Mouse (Mus musculus): ENCODE measurements at regions not wholly inside any gene's neighbourhood (a gene's known extent, or its start where the extent isn't known, plus 50 kb on each side); places are given as distances from the start of the nearest gene placed in this dataset.

DNA sequence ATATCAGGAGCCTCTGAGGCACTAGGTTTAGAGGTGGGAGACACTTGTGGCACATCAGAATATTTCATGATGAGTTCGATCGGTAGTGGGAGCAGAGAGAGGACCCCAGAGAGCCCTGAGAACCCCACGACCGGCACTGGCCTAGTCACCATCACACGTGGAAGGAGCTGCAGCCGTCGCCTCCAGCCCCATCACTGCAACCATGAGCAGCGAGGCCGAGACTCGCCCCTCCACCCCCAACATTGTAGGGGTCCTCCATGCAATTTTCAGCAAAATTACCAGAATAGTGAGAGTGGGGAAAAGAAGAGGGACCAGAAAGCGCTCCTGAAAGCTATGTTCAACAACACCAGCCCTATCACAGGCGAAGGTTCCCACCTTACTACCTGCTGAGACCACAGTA is 297.0 kb downstream of the Edem1 start:
- H3K9me3 ChIP-seq (replicated peaks; ENCODE audit: control insufficient read depth, low read length) = no peaks in the 10 kb centered on the region
- no peak overlapping the region for H3K27ac ChIP-seq (ENCODE audit: low read depth, low read length)
- no peaks in the 10 kb centered on the region for H3K27me3 ChIP-seq (ENCODE audit: control insufficient read depth, insufficient read depth, low read length)
- ATAC-seq (replicated peaks; ENCODE audit: insufficient number of reproducible peaks, low FRiP score, low TSS enrichment) = no peak
- H3K4me2 ChIP-seq = no peak overlapping the region
- H3K4me3 ChIP-seq (ENCODE audit: low read depth, low read length) = no peak overlapping the region
- 85% methylated on average over 12 of the region's 12 CpGs for WGBS (ENCODE audit: insufficient replicate concordance)
- H3K36me3 ChIP-seq (ENCODE audit: control insufficient read depth, insufficient read depth, low read length) = no peaks in the 10 kb centered on the region
- no peaks in the 10 kb centered on the region for H3K4me1 ChIP-seq (ENCODE audit: control insufficient read depth, insufficient read depth, low read length)
- no peak overlapping the region for H3K9ac ChIP-seq (ENCODE audit: low read depth, low read length)

- Histone ChIP-seq H3K9me3 (replicated peaks; ENCODE audit: control insufficient read depth, low read length) (no peaks in the 10 kb centered on the region), H3K36me3 (ENCODE audit: control insufficient read depth, insufficient read depth, low read length) (no peaks in the 10 kb centered on the region), H3K4me1 (ENCODE audit: control insufficient read depth, insufficient read depth, low read length) (no peaks in the 10 kb centered on the region), H3K27me3 (ENCODE audit: control insufficient read depth, insufficient read depth, low read length) (no peaks in the 10 kb centered on the region), H3K4me3 (ENCODE audit: low read depth, low read length) (no peak overlapping the region), H3K27ac (ENCODE audit: low read depth, low read length) (no peak overlapping the region), H3K4me2 (no peak overlapping the region), H3K9ac (ENCODE audit: low read depth, low read length) (no peak overlapping the region)
- 73% methylated on average over 1 of the region's 1 CpGs for WGBS (ENCODE audit: insufficient replicate concordance)
- no peak for ATAC-seq (replicated peaks; ENCODE audit: insufficient number of reproducible peaks, low FRiP score, low TSS enrichment)
Measured at GRCm38 (mm10) chr6:109127203-109127602, 298.8 kb downstream of the Edem1 start.

- Histone ChIP-seq H3K36me3 (ENCODE audit: control insufficient read depth, insufficient read depth, low read length) (no peaks in the 10 kb centered on the region), H3K4me3 (ENCODE audit: low read depth, low read length) (no peak overlapping the region), H3K4me1 (ENCODE audit: control insufficient read depth, insufficient read depth, low read length) (no peaks in the 10 kb centered on the region), H3K27ac (ENCODE audit: low read depth, low read length) (no peak overlapping the region), H3K9me3 (replicated peaks; ENCODE audit: control insufficient read depth, low read length) (no peaks in the 10 kb centered on the region), H3K4me2 (no peak overlapping the region), H3K9ac (ENCODE audit: low read depth, low read length) (no peak overlapping the region), H3K27me3 (ENCODE audit: control insufficient read depth, insufficient read depth, low read length) (no peaks in the 10 kb centered on the region)
- 71% methylated on average over 5 of the region's 5 CpGs for WGBS (ENCODE audit: insufficient replicate concordance)
- no peak for ATAC-seq (replicated peaks; ENCODE audit: insufficient number of reproducible peaks, low FRiP score, low TSS enrichment)
Measured at GRCm38 (mm10) chr6:109146111-109146510, 317.7 kb downstream of the Edem1 start.

- no peaks in the 10 kb centered on the region for H3K27me3 ChIP-seq (ENCODE audit: control insufficient read depth, insufficient read depth, low read length)
- WGBS (ENCODE audit: insufficient replicate concordance) = 72% methylated on average over 8 of the region's 8 CpGs
Measured at GRCm38 (mm10) chr6:109149043-109149442, 320.6 kb downstream of the Edem1 start.

GRCm38 (mm10) chr6:109150023-109150911 is 321.8 kb downstream of the Edem1 start:
- no peak overlapping the region for H3K4me3 ChIP-seq (ENCODE audit: low read depth, low read length)
- no peaks in the 10 kb centered on the region for H3K9me3 ChIP-seq (replicated peaks; ENCODE audit: control insufficient read depth, low read length)
- no peaks in the 10 kb centered on the region for H3K27me3 ChIP-seq (ENCODE audit: control insufficient read depth, insufficient read depth, low read length)
- H3K9ac ChIP-seq (ENCODE audit: low read depth, low read length) = no peak overlapping the region
- 55% methylated on average over 22 of the region's 22 CpGs for WGBS (ENCODE audit: insufficient replicate concordance)
- no peak overlapping the region for H3K4me2 ChIP-seq
- no peaks in the 10 kb centered on the region for H3K36me3 ChIP-seq (ENCODE audit: control insufficient read depth, insufficient read depth, low read length)
- 0 out of 2 replicates have a peak, but pooled peaks have one; percentile 43 for ATAC-seq (replicated peaks; ENCODE audit: insufficient number of reproducible peaks, low FRiP score, low TSS enrichment)
- H3K4me1 ChIP-seq (ENCODE audit: control insufficient read depth, insufficient read depth, low read length) = no peaks in the 10 kb centered on the region
- H3K27ac ChIP-seq (ENCODE audit: low read depth, low read length) = no peak overlapping the region

More at GRCm38 (mm10) chr6:109149043-109149442, 320.6 kb downstream of the Edem1 start:
- no peaks in the 10 kb centered on the region for H3K4me1 ChIP-seq (ENCODE audit: control insufficient read depth, insufficient read depth, low read length)
- no peak overlapping the region for H3K4me3 ChIP-seq (ENCODE audit: low read depth, low read length)
- no peak overlapping the region for H3K27ac ChIP-seq (ENCODE audit: low read depth, low read length)
- no peaks in the 10 kb centered on the region for H3K36me3 ChIP-seq (ENCODE audit: control insufficient read depth, insufficient read depth, low read length)
- no peaks in the 10 kb centered on the region for H3K9me3 ChIP-seq (replicated peaks; ENCODE audit: control insufficient read depth, low read length)
- no peak overlapping the region for H3K4me2 ChIP-seq
- ATAC-seq (replicated peaks; ENCODE audit: insufficient number of reproducible peaks, low FRiP score, low TSS enrichment) = no peak
- no peak overlapping the region for H3K9ac ChIP-seq (ENCODE audit: low read depth, low read length)

DNA sequence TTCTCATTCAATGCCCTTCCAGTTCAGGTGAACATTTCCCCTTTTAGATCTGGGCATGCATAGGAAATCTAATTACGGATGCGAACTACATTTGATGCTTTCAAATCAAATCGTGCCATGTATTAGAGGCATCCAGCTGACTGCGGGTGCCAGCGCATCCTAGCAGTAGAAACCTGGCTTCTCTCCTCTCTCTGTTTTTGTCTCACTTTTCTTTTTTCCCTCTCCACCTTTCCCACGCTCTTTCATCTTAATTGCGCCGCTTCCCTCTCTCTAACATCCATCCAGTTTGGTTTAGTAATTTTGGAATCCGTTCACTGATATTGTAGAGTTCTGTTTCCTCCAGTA is 322.4 kb downstream of the Edem1 start:
- ATAC-seq (replicated peaks; ENCODE audit: insufficient number of reproducible peaks, low FRiP score, low TSS enrichment) = no peak
- Histone ChIP-seq H3K36me3 (ENCODE audit: control insufficient read depth, insufficient read depth, low read length) (no peaks in the 10 kb centered on the region), H3K27me3 (ENCODE audit: control insufficient read depth, insufficient read depth, low read length) (no peaks in the 10 kb centered on the region), H3K4me3 (ENCODE audit: low read depth, low read length) (no peak overlapping the region), H3K9ac (ENCODE audit: low read depth, low read length) (no peak overlapping the region), H3K9me3 (replicated peaks; ENCODE audit: control insufficient read depth, low read length) (no peaks in the 10 kb centered on the region), H3K4me2 (no peak overlapping the region), H3K27ac (ENCODE audit: low read depth, low read length) (no peak overlapping the region), H3K4me1 (ENCODE audit: control insufficient read depth, insufficient read depth, low read length) (no peaks in the 10 kb centered on the region)
- 87% methylated on average over 9 of the region's 9 CpGs for WGBS (ENCODE audit: insufficient replicate concordance)

DNA sequence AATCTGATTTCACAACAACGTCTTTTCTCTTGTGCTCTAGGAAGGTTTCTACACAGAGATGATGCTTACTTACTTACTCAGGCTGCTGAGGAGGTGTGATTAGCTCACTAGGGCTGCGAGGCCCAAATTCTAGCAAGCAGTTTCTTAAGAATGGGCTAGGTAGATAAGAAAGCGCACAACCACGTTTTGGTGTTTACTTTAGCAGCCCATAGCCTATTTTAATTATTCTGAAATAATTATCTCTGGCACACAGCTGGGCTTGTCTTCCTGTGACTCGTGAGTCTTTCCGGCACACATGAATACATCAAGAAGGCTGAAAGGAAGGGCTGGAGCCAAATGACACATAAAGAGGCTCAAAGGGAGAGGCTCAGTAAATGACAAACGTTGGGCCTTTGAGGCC is 325.2 kb downstream of the Edem1 start:
- 51% methylated on average over 7 of the region's 7 CpGs for WGBS (ENCODE audit: insufficient replicate concordance)
- ATAC-seq (replicated peaks; ENCODE audit: insufficient number of reproducible peaks, low FRiP score, low TSS enrichment) = no peak
- no peak overlapping the region for H3K9ac ChIP-seq (ENCODE audit: low read depth, low read length)
- no peaks in the 10 kb centered on the region for H3K4me1 ChIP-seq (ENCODE audit: control insufficient read depth, insufficient read depth, low read length)
- H3K9me3 ChIP-seq (replicated peaks; ENCODE audit: control insufficient read depth, low read length) = no peaks in the 10 kb centered on the region
- H3K36me3 ChIP-seq (ENCODE audit: control insufficient read depth, insufficient read depth, low read length) = no peaks in the 10 kb centered on the region
- H3K4me2 ChIP-seq = no peak overlapping the region
- H3K4me3 ChIP-seq (ENCODE audit: low read depth, low read length) = no peak overlapping the region
- no peaks in the 10 kb centered on the region for H3K27me3 ChIP-seq (ENCODE audit: control insufficient read depth, insufficient read depth, low read length)
- no peak overlapping the region for H3K27ac ChIP-seq (ENCODE audit: low read depth, low read length)

DNA sequence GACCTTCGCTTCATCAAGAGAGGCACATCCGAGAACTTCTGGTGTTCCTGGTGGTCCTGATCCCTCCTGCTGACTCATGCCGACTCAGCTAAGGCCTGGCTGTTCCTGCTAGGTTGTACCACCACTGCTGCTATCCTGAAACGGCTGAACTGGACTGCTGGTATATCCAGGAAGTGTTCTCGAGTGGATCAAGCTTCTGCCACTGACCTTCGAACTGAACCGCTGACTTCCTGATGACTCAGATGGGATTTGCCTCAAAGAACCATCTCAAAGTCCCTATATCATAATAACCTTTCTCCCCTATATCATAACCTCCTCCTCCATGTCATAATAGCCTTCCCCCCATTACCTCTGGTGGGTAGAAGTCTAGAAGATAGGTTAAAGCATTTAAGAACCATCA is 331.1 kb downstream of the Edem1 start:
- no peak overlapping the region for H3K4me2 ChIP-seq

DNA sequence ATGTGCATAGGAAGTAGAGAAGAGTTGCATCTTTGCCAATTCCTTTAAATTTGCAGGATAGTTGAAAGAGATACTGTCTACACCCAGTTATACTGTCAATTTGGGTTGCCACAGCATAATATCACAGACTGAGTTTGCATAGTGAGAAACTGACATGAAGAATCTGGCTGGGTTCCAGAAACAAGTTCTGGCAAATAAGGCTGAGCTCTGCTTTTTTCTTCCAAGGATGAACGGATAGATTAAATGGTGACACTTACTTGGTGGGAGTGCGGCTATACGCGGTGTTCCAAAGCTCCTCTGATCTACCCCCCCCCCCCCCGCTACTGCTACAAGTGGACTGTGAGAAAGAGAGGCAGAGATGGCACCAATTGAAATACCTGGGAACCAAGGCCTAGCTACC is 339.0 kb downstream of the Edem1 start:
- Histone ChIP-seq H3K27ac (ENCODE audit: low read depth, low read length) (no peak overlapping the region), H3K4me2 (no peak overlapping the region), H3K9me3 (replicated peaks; ENCODE audit: control insufficient read depth, low read length) (no peaks in the 10 kb centered on the region), H3K36me3 (ENCODE audit: control insufficient read depth, insufficient read depth, low read length) (no peaks in the 10 kb centered on the region), H3K27me3 (ENCODE audit: control insufficient read depth, insufficient read depth, low read length) (no peaks in the 10 kb centered on the region), H3K4me3 (ENCODE audit: low read depth, low read length) (no peak overlapping the region), H3K4me1 (ENCODE audit: control insufficient read depth, insufficient read depth, low read length) (no peaks in the 10 kb centered on the region), H3K9ac (ENCODE audit: low read depth, low read length) (no peak overlapping the region)
- 76% methylated on average over 5 of the region's 5 CpGs for WGBS (ENCODE audit: insufficient replicate concordance)
- no peak for ATAC-seq (replicated peaks; ENCODE audit: insufficient number of reproducible peaks, low FRiP score, low TSS enrichment)

More for the DNA sequence above, 331.1 kb downstream of the Edem1 start:
- no peak overlapping the region for H3K4me3 ChIP-seq (ENCODE audit: low read depth, low read length)
- no peak for ATAC-seq (replicated peaks; ENCODE audit: insufficient number of reproducible peaks, low FRiP score, low TSS enrichment)
- no peaks in the 10 kb centered on the region for H3K27me3 ChIP-seq (ENCODE audit: control insufficient read depth, insufficient read depth, low read length)
- no peak overlapping the region for H3K9ac ChIP-seq (ENCODE audit: low read depth, low read length)
- H3K36me3 ChIP-seq (ENCODE audit: control insufficient read depth, insufficient read depth, low read length) = no peaks in the 10 kb centered on the region
- no peaks in the 10 kb centered on the region for H3K9me3 ChIP-seq (replicated peaks; ENCODE audit: control insufficient read depth, low read length)
- WGBS (ENCODE audit: insufficient replicate concordance) = 72% methylated on average over 7 of the region's 7 CpGs
- H3K4me1 ChIP-seq (ENCODE audit: control insufficient read depth, insufficient read depth, low read length) = no peaks in the 10 kb centered on the region
- no peak overlapping the region for H3K27ac ChIP-seq (ENCODE audit: low read depth, low read length)
